Mouse (Mus musculus) C2C12 (cell line): ENCODE measurements around the gene Fam117a. TPM values are rescaled to one million over a fixed set of nuclear protein-coding genes. Genes with fewer than 3 reads are reported as not detected.

Experiments used
- H3K27me3 ChIP-seq: one replicate; pipeline ENCODE4 v1.6.1; 2011; ENCODE audit not compliant: control insufficient read depth, insufficient read depth, insufficient read length
- H3K36me3 ChIP-seq: one replicate; pipeline ENCODE4 v1.6.1; 2011; ENCODE audit not compliant: control insufficient read depth, insufficient read depth
- H3K4me3 ChIP-seq: one replicate; pipeline ENCODE4 v1.5.1; 2011; ENCODE audit warnings: mild to moderate bottlenecking, control low read depth; ENCODE audit not compliant: poor library complexity, insufficient read depth, severe bottlenecking
- H3K79me2 ChIP-seq: one replicate; pipeline ENCODE4 v1.6.1; 2011; ENCODE audit not compliant: control insufficient read depth, insufficient read depth
- H3K79me3 ChIP-seq: one replicate; pipeline ENCODE4 v1.6.1; 2011; ENCODE audit warnings: low read depth, control low read depth
- H3ac ChIP-seq: one replicate; pipeline ENCODE3; 2011; ENCODE audit warnings: low read depth; ENCODE audit not compliant: control insufficient read depth, insufficient read length
- CEBPB ChIP-seq: IDR thresholded peaks from one replicate; pipeline ENCODE4 v1.6.1; 2011; ENCODE audit warnings: low read depth, mild to moderate bottlenecking, control low read depth, moderate library complexity
- CTCF ChIP-seq: IDR thresholded peaks from one replicate; pipeline ENCODE4 v1.5.1; 2011; ENCODE audit not compliant: control insufficient read depth, insufficient read depth, insufficient read length
- FOSL1 ChIP-seq: IDR thresholded peaks from one replicate; pipeline ENCODE4 v1.8.0; 2011; ENCODE audit warnings: mild to moderate bottlenecking, low read length; ENCODE audit not compliant: poor library complexity, insufficient read depth, severe bottlenecking
- MAX ChIP-seq: IDR thresholded peaks from one replicate; pipeline ENCODE4 v1.6.1; 2011; ENCODE audit warnings: mild to moderate bottlenecking, control low read depth
- MYOD1 ChIP-seq: IDR thresholded peaks from one replicate; pipeline ENCODE4 v1.6.1; 2011; ENCODE audit warnings: low read depth; ENCODE audit not compliant: control insufficient read depth, insufficient read length
- MYOG ChIP-seq: IDR thresholded peaks from one replicate; pipeline ENCODE4 v1.6.1; 2011; ENCODE audit not compliant: control insufficient read depth, insufficient read length; ENCODE audit errors: extremely low read depth
- USF1 ChIP-seq: IDR thresholded peaks from one replicate; pipeline ENCODE4 v1.6.1; 2011; ENCODE audit warnings: low read depth, mild to moderate bottlenecking, control low read depth, moderate library complexity
- polyA plus RNA-seq: library from polyadenylated mRNA; unstranded; fragments of >200 nt; fragmentation: generic; extraction: Trizol; gene quantifications from one replicate; pipeline ENCODE4 v1.2.1, GENCODE M21; 2012; ENCODE audit warnings: missing spikeins

The Fam117a gene
- polyA plus RNA-seq, 1 experiment: 7.7 TPM

DNA sequence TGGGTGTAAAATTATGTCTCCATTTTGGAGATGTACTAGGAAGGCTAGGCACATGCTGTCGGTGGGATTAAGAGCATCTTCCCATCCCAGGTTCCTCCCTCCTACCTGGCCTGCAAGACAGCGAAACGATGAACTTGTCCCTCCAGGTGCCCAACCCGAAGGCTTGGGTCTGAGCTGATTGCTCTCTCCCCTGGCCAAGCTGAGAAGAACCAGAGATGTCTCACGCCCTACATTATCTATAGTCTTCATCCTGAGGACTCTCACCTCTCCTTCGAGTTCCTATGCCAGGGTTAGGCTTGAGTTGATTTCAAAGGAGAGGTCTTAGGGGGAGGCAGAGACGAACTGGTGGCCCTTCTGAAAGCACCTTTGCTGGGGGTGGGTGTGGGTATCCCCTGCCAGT is 19.2 kb downstream of the Fam117a start:
- H3K27me3 ChIP-seq: no peaks in the 10 kb centered on the region
- H3K79me3 ChIP-seq: no peaks in the 10 kb centered on the region
- no peak for TF ChIP-seq CEBPB
- TF ChIP-seq MYOD1: no peak
- TF ChIP-seq USF1: no peak
- no peak for TF ChIP-seq MYOG
- TF ChIP-seq FOSL1: no peak
- TF ChIP-seq MAX: no peak
- TF ChIP-seq CTCF: no peak
- H3K4me3 ChIP-seq: no peak overlapping the region
- H3K36me3 ChIP-seq: no peaks in the 10 kb centered on the region
- no peaks in the 10 kb centered on the region for H3K79me2 ChIP-seq
- H3ac ChIP-seq: no peak overlapping the region

DNA sequence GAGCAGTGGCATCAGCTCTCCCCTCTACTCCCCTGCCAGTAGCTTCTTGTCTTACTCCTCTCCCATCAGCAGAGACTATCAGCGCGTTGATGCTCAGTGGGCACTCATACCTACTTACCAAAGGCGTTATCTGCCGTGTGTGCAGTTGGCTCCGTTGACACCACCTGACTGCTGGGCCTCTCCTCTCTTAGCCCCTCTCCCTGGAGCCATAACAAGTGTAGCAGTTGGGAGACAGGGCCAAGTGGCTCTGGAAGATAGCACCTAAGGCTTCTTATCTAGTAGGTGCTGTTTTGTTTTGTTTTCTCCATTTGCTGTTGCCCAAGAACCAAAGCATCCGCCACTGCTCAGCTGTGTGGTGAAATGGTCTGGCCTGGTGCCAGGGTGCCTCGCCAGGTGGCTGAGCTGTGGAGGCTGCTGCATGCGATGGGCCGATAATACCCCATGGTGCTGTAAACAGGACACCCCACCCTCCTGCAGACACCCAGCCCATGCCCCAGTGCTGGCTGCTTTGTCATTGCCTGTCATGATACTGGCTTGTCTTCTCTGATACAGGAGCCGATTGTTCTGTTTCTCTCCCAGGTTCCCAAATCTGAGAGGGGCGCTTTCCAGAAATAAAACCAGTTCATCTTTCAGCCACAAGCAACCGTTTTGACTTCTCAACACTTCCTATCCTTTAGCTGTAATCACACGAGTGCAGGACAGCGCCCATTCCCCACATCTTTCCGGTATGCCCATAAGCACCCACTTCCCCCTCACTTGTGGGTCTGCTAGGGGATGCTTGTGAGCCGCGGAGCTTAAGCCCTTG is 19.9 kb downstream of the Fam117a start:
- no peak overlapping the region for H3ac ChIP-seq
- H3K79me3 ChIP-seq: no peaks in the 10 kb centered on the region
- no peaks in the 10 kb centered on the region for H3K79me2 ChIP-seq
- no peak overlapping the region for H3K4me3 ChIP-seq
- no peaks in the 10 kb centered on the region for H3K27me3 ChIP-seq
- no peak for TF ChIP-seq CTCF
- TF ChIP-seq MAX: no peak
- TF ChIP-seq CEBPB: no peak
- no peak for TF ChIP-seq MYOG
- TF ChIP-seq USF1: no peak
- TF ChIP-seq MYOD1: no peak
- no peak for TF ChIP-seq FOSL1
- H3K36me3 ChIP-seq: no peaks in the 10 kb centered on the region

DNA sequence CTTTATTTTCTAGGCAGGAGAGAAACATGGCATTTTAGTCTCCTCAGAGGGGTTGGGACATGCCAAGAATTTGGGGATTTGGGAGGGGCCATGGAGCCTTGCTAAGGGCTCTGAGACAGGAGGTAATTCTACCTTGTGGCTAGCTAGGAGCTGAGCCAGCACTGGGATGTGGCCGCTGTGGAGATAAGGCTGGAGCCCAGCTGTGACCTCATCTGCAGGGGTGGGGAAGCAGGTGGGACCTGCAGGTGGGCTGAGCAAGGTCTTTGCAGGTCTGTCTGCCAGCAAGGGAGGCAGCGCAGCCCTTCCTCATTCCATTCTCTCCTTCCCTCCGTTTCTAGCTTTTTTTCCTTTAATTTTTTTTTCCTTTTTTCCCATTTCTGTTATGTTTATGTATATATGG is 21.4 kb downstream of the Fam117a start:
- Histone ChIP-seq H3K79me3 (no peaks in the 10 kb centered on the region), H3K79me2 (no peaks in the 10 kb centered on the region), H3K27me3 (no peaks in the 10 kb centered on the region), H3K4me3 (no peak overlapping the region), H3K36me3 (no peaks in the 10 kb centered on the region), H3ac (no peak overlapping the region)
- TF ChIP-seq MYOD1: no peak
- TF ChIP-seq CTCF: no peak
- no peak for TF ChIP-seq CEBPB
- TF ChIP-seq MAX: no peak
- TF ChIP-seq FOSL1: no peak
- TF ChIP-seq MYOG: no peak
- no peak for TF ChIP-seq USF1

DNA sequence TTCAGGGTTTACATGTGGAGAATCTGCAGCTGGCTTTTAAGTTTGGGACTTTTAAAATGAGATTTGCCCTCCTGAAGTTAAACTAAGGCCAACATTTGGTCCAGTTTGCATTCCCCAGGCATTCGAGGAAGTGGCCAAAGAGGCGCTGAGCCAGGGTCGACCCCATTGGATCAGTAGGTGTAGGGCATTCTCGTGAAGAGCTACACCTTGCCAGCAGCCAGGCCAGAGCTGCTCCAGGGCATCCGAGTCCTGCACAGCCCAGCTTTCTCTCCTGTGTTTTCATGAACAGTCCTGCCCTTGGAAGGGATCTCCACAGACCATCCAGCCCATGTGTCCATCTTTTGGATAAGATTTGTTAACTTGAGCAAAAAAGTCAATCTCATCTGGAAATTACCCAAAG is 27.6 kb downstream of the Fam117a start:
- Histone ChIP-seq H3K27me3 (no peaks in the 10 kb centered on the region), H3K4me3 (no peak overlapping the region), H3K79me3 (no peaks in the 10 kb centered on the region), H3K36me3 (no peaks in the 10 kb centered on the region), H3K79me2 (no peaks in the 10 kb centered on the region), H3ac (no peak overlapping the region)
- TF ChIP-seq MYOG (no peak), FOSL1 (no peak), MAX (no peak), MYOD1 (no peak), CEBPB (no peak), CTCF (no peak), USF1 (no peak)

DNA sequence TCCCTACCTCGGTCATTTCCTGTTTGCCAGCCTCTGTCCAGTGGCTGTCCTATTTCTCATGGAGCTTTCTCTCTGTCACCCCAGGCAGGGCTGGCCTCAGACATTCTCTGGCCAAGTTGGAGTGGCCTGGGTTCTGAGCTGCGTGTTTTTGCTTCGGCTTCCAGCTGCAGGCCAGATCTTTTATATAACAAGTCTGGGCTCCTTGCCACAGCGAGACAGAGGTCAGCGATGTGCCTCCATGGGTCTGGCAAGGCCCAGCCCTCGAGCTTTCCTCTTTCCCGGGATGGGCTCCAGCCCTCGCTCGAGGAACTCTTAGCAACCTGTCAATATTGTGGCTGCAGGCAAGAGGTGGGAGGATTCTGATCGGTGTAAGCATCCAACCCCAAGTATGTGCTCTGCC is 28.8 kb downstream of the Fam117a start:
- no peaks in the 10 kb centered on the region for H3K79me3 ChIP-seq
- no peak overlapping the region for H3ac ChIP-seq
- H3K36me3 ChIP-seq: no peaks in the 10 kb centered on the region
- H3K4me3 ChIP-seq: no peak overlapping the region
- H3K27me3 ChIP-seq: no peaks in the 10 kb centered on the region
- no peaks in the 10 kb centered on the region for H3K79me2 ChIP-seq
- no peak for TF ChIP-seq MYOG
- no peak for TF ChIP-seq CEBPB
- TF ChIP-seq MYOD1: no peak
- TF ChIP-seq MAX: no peak
- no peak for TF ChIP-seq CTCF
